Mouse (Mus musculus) bone marrow macrophage, adult 2 months (primary cell): ENCODE data around the gene Casr.

ENCODE experiments used
- CTCF ChIP-seq: IDR thresholded peaks from 2 replicates; pipeline ENCODE4 v1.5.1; 2012; ENCODE audit warnings: low read depth, mild to moderate bottlenecking, low read length, moderate library complexity
- POLR2A ChIP-seq: IDR thresholded peaks from 2 replicates; pipeline ENCODE4 v1.6.1; 2012; ENCODE audit warnings: mild to moderate bottlenecking, low read depth, low read length, borderline replicate concordance

DNA sequence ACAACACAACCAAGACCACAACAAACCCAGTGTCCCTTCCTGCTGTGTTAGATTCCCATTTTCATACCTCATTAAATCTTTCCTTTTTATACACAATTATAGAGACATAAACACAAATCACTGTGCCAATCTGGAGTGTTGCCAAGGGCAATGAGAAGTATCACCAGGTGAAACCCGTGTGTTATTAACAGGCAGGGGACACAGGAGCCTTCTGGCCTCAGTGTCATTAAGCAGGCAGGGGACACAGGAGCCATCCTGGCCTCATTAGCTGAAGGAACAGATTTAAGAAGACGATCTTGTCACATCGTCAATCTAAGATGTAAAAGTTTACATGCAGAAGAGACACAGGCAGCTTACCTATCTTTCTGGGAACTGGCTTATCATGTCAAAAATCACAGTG, 33.1 kb downstream of the Casr start:
- TF ChIP-seq CTCF (no peak), POLR2A (no peak)
